Mouse (Mus musculus) adipocyte (in vitro differentiated cells): ENCODE results near the gene Glud1.
"Not testable (repeated sequence)": the region's sequence is repeated elsewhere in the genome, so short reads cannot be mapped to it uniquely, and the experiment has no call there.

Experiments used
- DNase-seq: peaks from one replicate; pipeline ENCODE4 v3.0.0-alpha.2; 2016; ENCODE audit warnings: low spot score

The Glud1 gene

GRCm38 (mm10) chr14:34312339-34313048, 2.0 kb downstream of the Glud1 start:
- peak; percentile 18 for DNase-seq

GRCm38 (mm10) chr14:34313612-34314011, 3.1 kb downstream of the Glud1 start:
- DNase-seq, result no peak

GRCm38 (mm10) chr14:34314383-34314782, 3.9 kb downstream of the Glud1 start:
- not testable (repeated sequence) for DNase-seq

- no peak for DNase-seq
Measured at GRCm38 (mm10) chr14:34314796-34315195, 4.3 kb downstream of the Glud1 start.

- DNase-seq, result no peak
Measured at GRCm38 (mm10) chr14:34316346-34316745, 5.8 kb downstream of the Glud1 start.

GRCm38 (mm10) chr14:34317431-34317830, 6.9 kb downstream of the Glud1 start:
- no peak for DNase-seq

GRCm38 (mm10) chr14:34318113-34318512, 7.6 kb downstream of the Glud1 start:
- no peak for DNase-seq

GRCm38 (mm10) chr14:34323576-34324085, 13.1 kb downstream of the Glud1 start:
- DNase-seq, result no peak

- no peak for DNase-seq
Measured at GRCm38 (mm10) chr14:34326606-34327005, 16.1 kb downstream of the Glud1 start.

GRCm38 (mm10) chr14:34327618-34328017, 17.1 kb downstream of the Glud1 start:
- no peak for DNase-seq

GRCm38 (mm10) chr14:34330657-34331158, 20.2 kb downstream of the Glud1 start:
- no peak for DNase-seq

GRCm38 (mm10) chr14:34331886-34332285, 21.4 kb downstream of the Glud1 start:
- DNase-seq, result no peak

- DNase-seq, result no peak
Measured at GRCm38 (mm10) chr14:34332476-34332875, 21.9 kb downstream of the Glud1 start.

GRCm38 (mm10) chr14:34339446-34339845, 28.9 kb downstream of the Glud1 start:
- no peak for DNase-seq

- no peak for DNase-seq
Measured at GRCm38 (mm10) chr14:34341993-34342392, 31.5 kb downstream of the Glud1 start.

- no peak for DNase-seq
Measured at GRCm38 (mm10) chr14:34343078-34343477, 32.6 kb downstream of the Glud1 start.

- DNase-seq, result no peak
Measured at GRCm38 (mm10) chr14:34344361-34344760, 33.8 kb downstream of the Glud1 start.

GRCm38 (mm10) chr14:34345771-34346566, 35.4 kb downstream of the Glud1 start:
- no peak for DNase-seq

GRCm38 (mm10) chr14:34347084-34347483, 36.6 kb downstream of the Glud1 start:
- no peak for DNase-seq

GRCm38 (mm10) chr14:34348301-34348700, 37.8 kb downstream of the Glud1 start:
- DNase-seq, result no peak

GRCm38 (mm10) chr14:34349007-34349406, 38.5 kb downstream of the Glud1 start:
- DNase-seq, result no peak

- DNase-seq, result no peak
Measured at GRCm38 (mm10) chr14:34351660-34352059, 41.1 kb downstream of the Glud1 start.

GRCm38 (mm10) chr14:34352523-34352922, 42.0 kb downstream of the Glud1 start:
- no peak for DNase-seq
